ENCODE assay signal across 8 mouse cellular contexts in the genomic region with DNA sequence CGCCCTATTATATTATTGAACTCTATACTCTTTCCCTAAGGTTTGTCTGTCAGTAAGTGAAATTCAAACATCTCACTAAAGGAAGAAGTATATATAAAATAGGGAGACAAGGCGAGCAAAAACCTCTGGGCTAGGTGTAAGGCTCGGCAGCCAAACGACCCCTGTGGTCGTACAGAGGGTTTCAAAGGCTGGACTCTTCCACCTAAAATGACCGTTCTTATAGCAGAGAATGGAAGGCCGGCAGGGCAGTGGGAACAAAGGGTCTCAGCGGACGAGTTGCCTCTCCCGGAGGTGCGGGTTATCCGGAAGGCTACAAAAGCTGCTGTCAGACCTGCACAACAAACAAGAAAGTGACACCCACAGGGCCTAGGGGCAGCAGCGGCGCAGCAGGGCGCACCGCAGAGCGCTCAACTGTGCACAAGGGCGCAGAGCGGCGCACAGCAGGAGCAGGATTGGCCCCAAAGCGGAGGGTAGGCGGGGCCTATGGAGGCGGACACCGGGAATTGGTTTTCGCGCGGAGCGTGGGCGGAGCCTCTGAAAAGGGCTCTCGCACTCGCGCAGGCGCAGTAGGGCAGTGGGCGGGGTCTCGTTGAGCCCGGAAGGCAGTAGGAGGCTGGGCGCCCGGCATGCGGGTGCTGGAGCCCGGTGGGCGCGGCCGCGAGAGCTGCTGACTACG. TPM values are rescaled to one million over a fixed set of nuclear protein-coding genes. Genes with fewer than 3 reads are reported as not detected.
A peak's percentile ranks its signal among the peaks of the same experiment; 100 is the strongest.
DNase-seq lines count a peak whose midpoint lies in the region; ATAC-seq lines count a peak whose summit lies in the region.

TSS of gene Faim (plus strand) at position 574 of the 676 bp plus-strand sequence.

- peak within 1 kb of the TSS; percentile 77 for H3K4me3 ChIP-seq in heart, embryonic 10.5 days
- peak within 1 kb of the TSS; percentile 91 for H3K4me3 ChIP-seq in kidney, embryonic 15.5 days (replicated peaks)

- H3K27me3 ChIP-seq in heart, embryonic 10.5 days (ENCODE audit: insufficient read depth, poor library complexity, severe bottlenecking) = peaks cover 11% of the 10 kb centered on the region; the same call in 1 of the 2 replicates
- H3K27me3 ChIP-seq in kidney, embryonic 15.5 days = peaks cover 33% of the 10 kb centered on the region

- no peaks in the 10 kb centered on the region for H3K36me3 ChIP-seq in heart, embryonic 10.5 days
- no peaks in the 10 kb centered on the region for H3K36me3 ChIP-seq in kidney, embryonic 15.5 days

- peak within 1 kb of the TSS; percentile 76 for H3K9ac ChIP-seq in kidney, embryonic 15.5 days

- H3K27ac ChIP-seq in heart, embryonic 10.5 days = peak within 1 kb of the TSS; percentile 85
- peak within 1 kb of the TSS; percentile 67; the same call in 1 of the 2 replicates for H3K27ac ChIP-seq in kidney, embryonic 15.5 days

- WGBS in heart, embryonic 10.5 days = 1% methylated on average over 45 of the region's 45 CpGs
- 1% methylated on average over 45 of the region's 45 CpGs for WGBS in kidney, embryonic 15.5 days

- H3K4me1 ChIP-seq in heart, embryonic 10.5 days = peaks cover 8% of the 10 kb centered on the region; the same call in 1 of the 2 replicates
- H3K4me1 ChIP-seq in kidney, embryonic 15.5 days = peaks cover 9% of the 10 kb centered on the region

- ATAC-seq in erythroblast, adult 5-6 weeks (replicated peaks; ENCODE audit: low FRiP score, poor library complexity, severe bottlenecking) = peak; percentile 97
- ATAC-seq in kidney, embryonic 15.5 days (replicated peaks; ENCODE audit: low FRiP score) = peak; percentile 100
- peak; percentile 97 for ATAC-seq in monocyte, adult 5-6 weeks (replicated peaks; ENCODE audit: insufficient number of reproducible peaks, low FRiP score, low TSS enrichment, poor library complexity, severe bottlenecking)

- peak; percentile 100 for DNase-seq in B cell, adult 2 months
- peak; percentile 99 for DNase-seq in brain, adult 2 months (ENCODE audit: low read depth, low spot score)
- DNase-seq in heart, embryonic 10.5 days (ENCODE audit: low spot score) = peak; percentile 100
- DNase-seq in liver = peak; percentile 100
- peak; percentile 100 for DNase-seq in spleen, postnatal 4 days (ENCODE audit: low spot score in 2 of 2)

- peak within 1 kb of the TSS; percentile 84 for H3K4me2 ChIP-seq in kidney, embryonic 15.5 days

- H3K9me3 ChIP-seq in heart, embryonic 10.5 days = no peaks in the 10 kb centered on the region
- H3K9me3 ChIP-seq in kidney, embryonic 15.5 days (replicated peaks) = no peaks in the 10 kb centered on the region

RNA-seq across cellular contexts. Expression of gene Faim, which starts in this region (rescaled TPM):
- total RNA-seq in erythroblast, adult 5-6 weeks (2015; ENCODE audit: low replicate concordance) = 2.9 and 6.5 TPM in 2 replicates
- total RNA-seq in erythroblast, adult 5-6 weeks (2017; ENCODE audit: low replicate concordance) = 13.3 and 25.0 TPM in 2 replicates
- polyA plus RNA-seq in heart, embryonic 10.5 days (2016; fragmentation: Nextera tagmentation; extraction: Ambion mirVana) = 39.0 and 47.5 TPM in 2 replicates
- polyA plus RNA-seq in kidney, embryonic 15.5 days (2015; fragmentation: Nextera tagmentation; extraction: Ambion mirVana) = 45.1 and 50.3 TPM in 2 replicates
- total RNA-seq in monocyte, adult 5-6 weeks (2017) = 131 to 158 TPM (median 133 TPM) in 3 replicates

Comparison
In these comparisons a context has a peak if more than half of its experiments do, and no peak if none do; other contexts are left out.
1. Peak in every context shown above with its lines: DNase-seq, ATAC-seq, H3K4me3 ChIP-seq and H3K27ac ChIP-seq.